Mouse (Mus musculus): ENCODE measurements around the gene Por. TPM values are rescaled to one million over a fixed set of nuclear protein-coding genes. Genes with fewer than 3 reads are reported as not detected.
A peak's percentile ranks its signal among the peaks of the same experiment; 100 is the strongest.

Por gene
- polyA plus RNA-seq, 1 experiment from 2014 or later: 63.5 TPM

- Histone ChIP-seq H3K9me3 (replicated peaks; ENCODE audit: control insufficient read depth, low read length) (no peaks in the 10 kb centered on the region), H3K36me3 (replicated peaks; ENCODE audit: control insufficient read depth, insufficient read depth, low read depth, low read length) (no peaks in the 10 kb centered on the region), H3K27me3 (ENCODE audit: control insufficient read depth, insufficient read depth, low read length) (no peaks in the 10 kb centered on the region), H3K9ac (replicated peaks; ENCODE audit: low read length) (peak overlapping the region; percentile 85), H3K4me1 (ENCODE audit: control insufficient read depth, insufficient read depth, low read length) (no peaks in the 10 kb centered on the region), H3K27ac (replicated peaks; ENCODE audit: low read depth, low read length) (peak overlapping the region; percentile 52), H3K4me2 (ENCODE audit: low read depth, low read length) (peak overlapping the region; percentile 62), H3K4me3 (ENCODE audit: low read depth, low read length) (peak overlapping the region; percentile 82)
- WGBS: under 1% methylated on average over 17 of the region's 21 CpGs
- DNase-seq (ENCODE audit: low spot score): no peak
- peak; percentile 74 for ATAC-seq (replicated peaks; ENCODE audit: insufficient number of reproducible peaks, low FRiP score, low TSS enrichment, low read depth)
These were observed 37.1 kb upstream of the Por start for GRCm38 (mm10) chr5:135632797-135633144.

- Histone ChIP-seq H3K4me3 (ENCODE audit: low read depth, low read length) (no peak overlapping the region), H3K9me3 (replicated peaks; ENCODE audit: control insufficient read depth, low read length) (no peaks in the 10 kb centered on the region), H3K4me1 (ENCODE audit: control insufficient read depth, insufficient read depth, low read length) (no peaks in the 10 kb centered on the region), H3K27ac (replicated peaks; ENCODE audit: low read depth, low read length) (no peak overlapping the region), H3K4me2 (ENCODE audit: low read depth, low read length) (no peak overlapping the region), H3K27me3 (ENCODE audit: control insufficient read depth, insufficient read depth, low read length) (no peaks in the 10 kb centered on the region), H3K36me3 (replicated peaks; ENCODE audit: control insufficient read depth, insufficient read depth, low read depth, low read length) (no peaks in the 10 kb centered on the region; the same call in none of the 2 replicates), H3K9ac (replicated peaks; ENCODE audit: low read length) (no peak overlapping the region; the same call in 1 of the 2 replicates)
- DNase-seq (ENCODE audit: low spot score) (no peak), ATAC-seq (replicated peaks; ENCODE audit: insufficient number of reproducible peaks, low FRiP score, low TSS enrichment, low read depth) (no peak)
- 80% methylated on average over 7 of the region's 7 CpGs for WGBS
These were observed 29.9 kb upstream of the Por start for GRCm38 (mm10) chr5:135639760-135640458.

GRCm38 (mm10) chr5:135640459-135640789 lies 29.4 kb upstream of the Por start:
- DNase-seq (ENCODE audit: low spot score) (no peak), ATAC-seq (replicated peaks; ENCODE audit: insufficient number of reproducible peaks, low FRiP score, low TSS enrichment, low read depth) (no peak)
- Histone ChIP-seq H3K36me3 (replicated peaks; ENCODE audit: control insufficient read depth, insufficient read depth, low read depth, low read length) (no peaks in the 10 kb centered on the region; the same call in none of the 2 replicates), H3K27ac (replicated peaks; ENCODE audit: low read depth, low read length) (no peak overlapping the region), H3K4me2 (ENCODE audit: low read depth, low read length) (no peak overlapping the region), H3K4me3 (ENCODE audit: low read depth, low read length) (no peak overlapping the region), H3K9ac (replicated peaks; ENCODE audit: low read length) (no peak overlapping the region), H3K4me1 (ENCODE audit: control insufficient read depth, insufficient read depth, low read length) (no peaks in the 10 kb centered on the region), H3K27me3 (ENCODE audit: control insufficient read depth, insufficient read depth, low read length) (no peaks in the 10 kb centered on the region), H3K9me3 (replicated peaks; ENCODE audit: control insufficient read depth, low read length) (no peaks in the 10 kb centered on the region)
- 89% methylated on average over 6 of the region's 6 CpGs for WGBS

GRCm38 (mm10) chr5:135641028-135641427 lies 28.8 kb upstream of the Por start:
- no peaks in the 10 kb centered on the region for H3K27me3 ChIP-seq (ENCODE audit: control insufficient read depth, insufficient read depth, low read length)
- H3K4me1 ChIP-seq (ENCODE audit: control insufficient read depth, insufficient read depth, low read length): no peaks in the 10 kb centered on the region
- no peak overlapping the region for H3K9ac ChIP-seq (replicated peaks; ENCODE audit: low read length)
- H3K9me3 ChIP-seq (replicated peaks; ENCODE audit: control insufficient read depth, low read length): no peaks in the 10 kb centered on the region
- no peak overlapping the region for H3K4me2 ChIP-seq (ENCODE audit: low read depth, low read length)
- H3K36me3 ChIP-seq (replicated peaks; ENCODE audit: control insufficient read depth, insufficient read depth, low read depth, low read length): no peaks in the 10 kb centered on the region; the same call in none of the 2 replicates
- 84% methylated on average over 1 of the region's 1 CpGs for WGBS
- ATAC-seq (replicated peaks; ENCODE audit: insufficient number of reproducible peaks, low FRiP score, low TSS enrichment, low read depth) (no peak), DNase-seq (ENCODE audit: low spot score) (no peak)
- no peak overlapping the region for H3K27ac ChIP-seq (replicated peaks; ENCODE audit: low read depth, low read length)
- H3K4me3 ChIP-seq (ENCODE audit: low read depth, low read length): no peak overlapping the region

- H3K27ac ChIP-seq (replicated peaks; ENCODE audit: low read depth, low read length): no peak overlapping the region
- no peaks in the 10 kb centered on the region for H3K9me3 ChIP-seq (replicated peaks; ENCODE audit: control insufficient read depth, low read length)
- no peak overlapping the region for H3K4me3 ChIP-seq (ENCODE audit: low read depth, low read length)
- DNase-seq (ENCODE audit: low spot score): no peak
- no peaks in the 10 kb centered on the region for H3K27me3 ChIP-seq (ENCODE audit: control insufficient read depth, insufficient read depth, low read length)
- no peaks in the 10 kb centered on the region for H3K4me1 ChIP-seq (ENCODE audit: control insufficient read depth, insufficient read depth, low read length)
- no peak for ATAC-seq (replicated peaks; ENCODE audit: insufficient number of reproducible peaks, low FRiP score, low TSS enrichment, low read depth)
- WGBS: 84% methylated on average over 10 of the region's 10 CpGs
- H3K4me2 ChIP-seq (ENCODE audit: low read depth, low read length): no peak overlapping the region
- no peaks in the 10 kb centered on the region; the same call in none of the 2 replicates for H3K36me3 ChIP-seq (replicated peaks; ENCODE audit: control insufficient read depth, insufficient read depth, low read depth, low read length)
- no peak overlapping the region for H3K9ac ChIP-seq (replicated peaks; ENCODE audit: low read length)
These were observed 26.9 kb upstream of the Por start for GRCm38 (mm10) chr5:135642686-135643551.

GRCm38 (mm10) chr5:135643552-135643842 lies 26.3 kb upstream of the Por start:
- Histone ChIP-seq H3K4me3 (ENCODE audit: low read depth, low read length) (no peak overlapping the region), H3K36me3 (replicated peaks; ENCODE audit: control insufficient read depth, insufficient read depth, low read depth, low read length) (no peaks in the 10 kb centered on the region; the same call in none of the 2 replicates), H3K4me2 (ENCODE audit: low read depth, low read length) (no peak overlapping the region), H3K27ac (replicated peaks; ENCODE audit: low read depth, low read length) (no peak overlapping the region), H3K27me3 (ENCODE audit: control insufficient read depth, insufficient read depth, low read length) (no peaks in the 10 kb centered on the region), H3K9me3 (replicated peaks; ENCODE audit: control insufficient read depth, low read length) (no peaks in the 10 kb centered on the region), H3K4me1 (ENCODE audit: control insufficient read depth, insufficient read depth, low read length) (no peaks in the 10 kb centered on the region), H3K9ac (replicated peaks; ENCODE audit: low read length) (no peak overlapping the region)
- DNase-seq (ENCODE audit: low spot score) (no peak), ATAC-seq (replicated peaks; ENCODE audit: insufficient number of reproducible peaks, low FRiP score, low TSS enrichment, low read depth) (no peak)
- WGBS: 91% methylated on average over 1 of the region's 1 CpGs

- DNase-seq (ENCODE audit: low spot score) (no peak), ATAC-seq (replicated peaks; ENCODE audit: insufficient number of reproducible peaks, low FRiP score, low TSS enrichment, low read depth) (no peak)
- Histone ChIP-seq H3K4me3 (ENCODE audit: low read depth, low read length) (no peak overlapping the region), H3K36me3 (replicated peaks; ENCODE audit: control insufficient read depth, insufficient read depth, low read depth, low read length) (no peaks in the 10 kb centered on the region; the same call in none of the 2 replicates), H3K9me3 (replicated peaks; ENCODE audit: control insufficient read depth, low read length) (no peaks in the 10 kb centered on the region), H3K9ac (replicated peaks; ENCODE audit: low read length) (no peak overlapping the region), H3K4me1 (ENCODE audit: control insufficient read depth, insufficient read depth, low read length) (no peaks in the 10 kb centered on the region), H3K27ac (replicated peaks; ENCODE audit: low read depth, low read length) (no peak overlapping the region), H3K27me3 (ENCODE audit: control insufficient read depth, insufficient read depth, low read length) (no peaks in the 10 kb centered on the region), H3K4me2 (ENCODE audit: low read depth, low read length) (no peak overlapping the region)
- WGBS: 94% methylated on average over 8 of the region's 8 CpGs
These were observed 26.0 kb upstream of the Por start for GRCm38 (mm10) chr5:135643869-135644268.

GRCm38 (mm10) chr5:135645330-135645729 lies 24.5 kb upstream of the Por start:
- H3K4me1 ChIP-seq (ENCODE audit: control insufficient read depth, insufficient read depth, low read length): no peaks in the 10 kb centered on the region
- no peak overlapping the region for H3K27ac ChIP-seq (replicated peaks; ENCODE audit: low read depth, low read length)
- ATAC-seq (replicated peaks; ENCODE audit: insufficient number of reproducible peaks, low FRiP score, low TSS enrichment, low read depth) (no peak), DNase-seq (ENCODE audit: low spot score) (no peak)
- no peaks in the 10 kb centered on the region; the same call in 1 of the 2 replicates for H3K36me3 ChIP-seq (replicated peaks; ENCODE audit: control insufficient read depth, insufficient read depth, low read depth, low read length)
- no peak overlapping the region for H3K9ac ChIP-seq (replicated peaks; ENCODE audit: low read length)
- no peak overlapping the region for H3K4me3 ChIP-seq (ENCODE audit: low read depth, low read length)
- H3K9me3 ChIP-seq (replicated peaks; ENCODE audit: control insufficient read depth, low read length): no peaks in the 10 kb centered on the region
- H3K4me2 ChIP-seq (ENCODE audit: low read depth, low read length): no peak overlapping the region
- 93% methylated on average over 5 of the region's 5 CpGs for WGBS
- no peaks in the 10 kb centered on the region for H3K27me3 ChIP-seq (ENCODE audit: control insufficient read depth, insufficient read depth, low read length)

All from embryonic facial prominence, embryonic 11.5 days (tissue).